Mouse (Mus musculus): Measurements from ENCODE around the gene Syce1. TPM values are rescaled to one million over a fixed set of nuclear protein-coding genes. Genes with fewer than 3 reads are reported as not detected.

Gene Syce1
- polyA plus RNA-seq, 1 experiment from 2014 or later: 0.16 TPM

GRCm38 (mm10) chr7:140812850-140813249 is 25.2 kb upstream of the Syce1 start:
- Histone ChIP-seq H3K4me2 (replicated peaks; ENCODE audit: low read depth) (no peak overlapping the region), H3K4me3 (ENCODE audit: low read depth, low read length) (no peak overlapping the region), H3K9me3 (ENCODE audit: control insufficient read depth, low read length) (no peaks in the 10 kb centered on the region), H3K27ac (replicated peaks) (no peak overlapping the region), H3K27me3 (ENCODE audit: control insufficient read depth, insufficient read depth, low read length) (no peaks in the 10 kb centered on the region), H3K4me1 (replicated peaks; ENCODE audit: control insufficient read depth, insufficient read depth) (no peaks in the 10 kb centered on the region), H3K36me3 (ENCODE audit: control insufficient read depth, insufficient read depth, low read length) (no peaks in the 10 kb centered on the region), H3K9ac (ENCODE audit: low read length) (no peak overlapping the region)
- 77% methylated on average over 12 of the region's 12 CpGs for WGBS
- DNase-seq (ENCODE audit: low spot score) (no peak), ATAC-seq (ENCODE audit: low FRiP score, low TSS enrichment) (no peak)
- TF ChIP-seq CTCF (IDR thresholded peaks at IDR 0.05; ENCODE audit: low read depth) (no peak), EP300 (optimal IDR thresholded peaks at IDR 0.05) (no peak)

- Histone ChIP-seq H3K9ac (ENCODE audit: low read length) (no peak overlapping the region), H3K27ac (replicated peaks) (no peak overlapping the region), H3K27me3 (ENCODE audit: control insufficient read depth, insufficient read depth, low read length) (no peaks in the 10 kb centered on the region), H3K4me1 (replicated peaks; ENCODE audit: control insufficient read depth, insufficient read depth) (no peaks in the 10 kb centered on the region), H3K4me2 (replicated peaks; ENCODE audit: low read depth) (no peak overlapping the region), H3K36me3 (ENCODE audit: control insufficient read depth, insufficient read depth, low read length) (no peaks in the 10 kb centered on the region), H3K4me3 (ENCODE audit: low read depth, low read length) (no peak overlapping the region), H3K9me3 (ENCODE audit: control insufficient read depth, low read length) (no peaks in the 10 kb centered on the region)
- no peak for ATAC-seq (ENCODE audit: low FRiP score, low TSS enrichment)
- TF ChIP-seq CTCF (IDR thresholded peaks at IDR 0.05; ENCODE audit: low read depth) (no peak), EP300 (optimal IDR thresholded peaks at IDR 0.05) (no peak)
- DNase-seq (ENCODE audit: low spot score): no peak
- 87% methylated on average over 13 of the region's 13 CpGs for WGBS
These were observed 24.1 kb upstream of the Syce1 start for GRCm38 (mm10) chr7:140811714-140812113.

- 86% methylated on average over 6 of the region's 6 CpGs for WGBS
- ATAC-seq (ENCODE audit: low FRiP score, low TSS enrichment) (no peak), DNase-seq (ENCODE audit: low spot score) (no peak)
- Histone ChIP-seq H3K9me3 (ENCODE audit: control insufficient read depth, low read length) (no peaks in the 10 kb centered on the region), H3K4me2 (replicated peaks; ENCODE audit: low read depth) (no peak overlapping the region), H3K9ac (ENCODE audit: low read length) (no peak overlapping the region), H3K36me3 (ENCODE audit: control insufficient read depth, insufficient read depth, low read length) (no peaks in the 10 kb centered on the region), H3K27me3 (ENCODE audit: control insufficient read depth, insufficient read depth, low read length) (no peaks in the 10 kb centered on the region), H3K4me3 (ENCODE audit: low read depth, low read length) (no peak overlapping the region), H3K4me1 (replicated peaks; ENCODE audit: control insufficient read depth, insufficient read depth) (no peaks in the 10 kb centered on the region), H3K27ac (replicated peaks) (no peak overlapping the region)
- TF ChIP-seq EP300 (optimal IDR thresholded peaks at IDR 0.05) (no peak), CTCF (IDR thresholded peaks at IDR 0.05; ENCODE audit: low read depth) (peak; percentile 44)
These were observed 22.8 kb upstream of the Syce1 start for GRCm38 (mm10) chr7:140810496-140810895.

GRCm38 (mm10) chr7:140805704-140806103 is 18.1 kb upstream of the Syce1 start:
- Histone ChIP-seq H3K9me3 (ENCODE audit: control insufficient read depth, low read length) (no peaks in the 10 kb centered on the region), H3K27me3 (ENCODE audit: control insufficient read depth, insufficient read depth, low read length) (no peaks in the 10 kb centered on the region), H3K9ac (ENCODE audit: low read length) (no peak overlapping the region), H3K4me3 (ENCODE audit: low read depth, low read length) (no peak overlapping the region), H3K36me3 (ENCODE audit: control insufficient read depth, insufficient read depth, low read length) (no peaks in the 10 kb centered on the region), H3K4me1 (replicated peaks; ENCODE audit: control insufficient read depth, insufficient read depth) (no peaks in the 10 kb centered on the region), H3K4me2 (replicated peaks; ENCODE audit: low read depth) (no peak overlapping the region), H3K27ac (replicated peaks) (no peak overlapping the region)
- peak; percentile 76 for TF ChIP-seq CTCF (IDR thresholded peaks at IDR 0.05; ENCODE audit: low read depth)
- no peak for TF ChIP-seq EP300 (optimal IDR thresholded peaks at IDR 0.05)
- no peak; the same call in 1 of the 2 replicates for ATAC-seq (ENCODE audit: low FRiP score, low TSS enrichment)
- DNase-seq (ENCODE audit: low spot score): peak; percentile 41
- WGBS: 6% methylated on average over 1 of the region's 1 CpGs

- DNase-seq (ENCODE audit: low spot score): no peak
- H3K27me3 ChIP-seq (ENCODE audit: control insufficient read depth, insufficient read depth, low read length): no peaks in the 10 kb centered on the region
- H3K36me3 ChIP-seq (ENCODE audit: control insufficient read depth, insufficient read depth, low read length): no peaks in the 10 kb centered on the region
- 73% methylated on average over 6 of the region's 6 CpGs for WGBS
- no peaks in the 10 kb centered on the region for H3K9me3 ChIP-seq (ENCODE audit: control insufficient read depth, low read length)
- no peak overlapping the region for H3K27ac ChIP-seq (replicated peaks)
- no peak overlapping the region for H3K4me3 ChIP-seq (ENCODE audit: low read depth, low read length)
- no peaks in the 10 kb centered on the region for H3K4me1 ChIP-seq (replicated peaks; ENCODE audit: control insufficient read depth, insufficient read depth)
- no peak for TF ChIP-seq EP300 (optimal IDR thresholded peaks at IDR 0.05)
- TF ChIP-seq CTCF (IDR thresholded peaks at IDR 0.05; ENCODE audit: low read depth): no peak
- ATAC-seq (ENCODE audit: low FRiP score, low TSS enrichment): no peak
- no peak overlapping the region for H3K4me2 ChIP-seq (replicated peaks; ENCODE audit: low read depth)
- H3K9ac ChIP-seq (ENCODE audit: low read length): no peak overlapping the region
These were observed 15.0 kb upstream of the Syce1 start for GRCm38 (mm10) chr7:140802629-140803028.

- H3K4me3 ChIP-seq (ENCODE audit: low read depth, low read length): no peak overlapping the region
- no peak for TF ChIP-seq CTCF (IDR thresholded peaks at IDR 0.05; ENCODE audit: low read depth)
- no peak for TF ChIP-seq EP300 (optimal IDR thresholded peaks at IDR 0.05)
- no peaks in the 10 kb centered on the region for H3K27me3 ChIP-seq (ENCODE audit: control insufficient read depth, insufficient read depth, low read length)
- ATAC-seq (ENCODE audit: low FRiP score, low TSS enrichment) (no peak), DNase-seq (ENCODE audit: low spot score) (no peak)
- WGBS: 56% methylated on average over 2 of the region's 2 CpGs
- H3K9me3 ChIP-seq (ENCODE audit: control insufficient read depth, low read length): no peaks in the 10 kb centered on the region
- no peaks in the 10 kb centered on the region for H3K4me1 ChIP-seq (replicated peaks; ENCODE audit: control insufficient read depth, insufficient read depth)
- H3K27ac ChIP-seq (replicated peaks): no peak overlapping the region
- H3K36me3 ChIP-seq (ENCODE audit: control insufficient read depth, insufficient read depth, low read length): no peaks in the 10 kb centered on the region
- H3K9ac ChIP-seq (ENCODE audit: low read length): no peak overlapping the region
- H3K4me2 ChIP-seq (replicated peaks; ENCODE audit: low read depth): no peak overlapping the region
These were observed 10.6 kb upstream of the Syce1 start for GRCm38 (mm10) chr7:140798212-140798611.
